Mouse (Mus musculus) heart, adult 2 months (tissue): ENCODE data around the gene Eps8l3.

Experiments used
- CTCF ChIP-seq: fragments of 200-600 bp; IDR thresholded peaks from 2 replicates; pipeline ENCODE4 v1.8.1; 2022; ENCODE audit warnings: antibody characterized with exemption, mild to moderate bottlenecking, moderate library complexity
- EP300 ChIP-seq: fragments of 200-500 bp; IDR thresholded peaks from 2 replicates; pipeline ENCODE4 v1.6.1; 2011; ENCODE audit warnings: low read depth, low read length, control low read depth; ENCODE audit not compliant: insufficient read depth

DNA sequence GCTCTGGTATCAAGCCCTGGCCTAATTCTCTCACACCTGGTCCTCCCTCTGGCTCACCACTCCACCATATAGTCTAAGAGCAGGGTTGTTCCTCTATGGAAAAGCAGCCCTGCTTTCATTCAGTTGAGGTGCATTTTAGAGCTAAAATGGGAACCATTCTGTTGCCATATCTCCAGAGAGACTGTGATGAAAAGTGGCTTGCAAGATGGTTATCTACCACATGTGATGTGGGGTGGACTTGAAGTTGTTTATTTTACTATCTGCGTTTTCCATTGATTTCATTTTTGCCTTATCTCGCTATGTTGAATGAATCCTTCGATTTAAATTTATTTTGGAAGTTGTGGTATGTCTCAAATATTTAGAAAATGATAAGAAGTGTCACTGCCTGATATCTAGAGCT is 30.2 kb upstream of the Eps8l3 start:
- TF ChIP-seq CTCF (no peak), EP300 (no peak)
